ENCODE assay signal across 15 mouse cellular contexts in genomic region chr14:48824375-48824774, GRCm38 (mm10).
DNase-seq lines count a peak whose midpoint lies in the region; ATAC-seq lines count a peak whose summit lies in the region.
"Had no signal": no experiment of that assay in that cellular context is flagged by ENCODE, and none has a peak within 500 bp of the region (broad histone marks: within the 10 kb centered on the region; RNA-seq: fewer than 3 reads in every experiment).

No protein-coding gene starts in this region.

- DNase-seq in frontal cortex, postnatal 10 days (ENCODE audit: low spot score in 2 of 2): no peak
- peak; percentile 31 for DNase-seq in layer of hippocampus, adult 9-11 months
- no peak for DNase-seq in layer of hippocampus, adult 9-10 months (ENCODE audit: low spot score)
- DNase-seq in right cerebral cortex, adult 2 months (ENCODE audit: low spot score in 2 of 2): peak; percentile 2 to 23
- no peak for DNase-seq in right cerebral cortex, postnatal 14 days
- DNase-seq: adrenal gland, postnatal 14 days; cerebellum, adult 18-20 months; cerebellum, adult 9-11 months; cerebellum, postnatal 36 days; gastrocnemius, adult 2 months; gastrocnemius, postnatal 25 days had no signal

- ATAC-seq in frontal cortex, adult (ENCODE audit: low TSS enrichment): peak; percentile 95
- ATAC-seq: activated CD4-positive, CD25-positive, alpha-beta regulatory T cell, adult 4 months; forebrain, embryonic 13.5 days; Patski had no signal

Comparison
In these comparisons a context has a peak if more than half of its experiments do, and no peak if none do; other contexts are left out.
1. DNase-seq: peak in layer of hippocampus, adult 9-11 months (single experiment) and right cerebral cortex, adult 2 months (2 of 2); none in frontal cortex, postnatal 10 days (0 of 2), layer of hippocampus, adult 9-10 months (single experiment) and right cerebral cortex, postnatal 14 days (single experiment).